Mouse (Mus musculus): ENCODE data around the gene Fbxl14. TPM values are rescaled to one million over a fixed set of nuclear protein-coding genes. Genes with fewer than 3 reads are reported as not detected.
"Not testable (repeated sequence)": the region's sequence is repeated elsewhere in the genome, so short reads cannot be mapped to it uniquely, and the experiment has no call there.

Gene Fbxl14
- 3.9 and 4.3 TPM in 2 replicates for polyA plus RNA-seq (2015; fragmentation: Nextera tagmentation; extraction: Ambion mirVana)

- Histone ChIP-seq H3K9ac (ENCODE audit: low read length) (peak within 1 kb of the TSS; percentile 97), H3K4me3 (replicated peaks; ENCODE audit: low read length) (peak within 1 kb of the TSS; percentile 68), H3K27ac (ENCODE audit: low read length) (peak within 1 kb of the TSS; percentile 98), H3K36me3 (ENCODE audit: control insufficient read depth, insufficient read depth, low read length) (no peaks in the 10 kb centered on the region), H3K4me2 (ENCODE audit: low read depth, low read length) (peak within 1 kb of the TSS; percentile 97), H3K27me3 (ENCODE audit: control insufficient read depth, insufficient read depth, low read length) (no peaks in the 10 kb centered on the region), H3K4me1 (ENCODE audit: control insufficient read depth, insufficient read depth, low read length) (peaks cover 34% of the 10 kb centered on the region), H3K9me3 (replicated peaks; ENCODE audit: control insufficient read depth, low read length) (no peaks in the 10 kb centered on the region)
- ATAC-seq (ENCODE audit: insufficient read depth, low FRiP score) = peak; percentile 87
- WGBS = under 1% methylated on average over 91 of the region's 101 CpGs
Observed at GRCm38 (mm10) chr6:119479343-119479875, at the start of gene Fbxl14. Gene Fbxl14, plus strand, starts transcription at chr6:119479668.

- no peak overlapping the region for H3K4me2 ChIP-seq (ENCODE audit: low read depth, low read length)
- WGBS = 43% methylated on average over 2 of the region's 2 CpGs
- H3K36me3 ChIP-seq (ENCODE audit: control insufficient read depth, insufficient read depth, low read length) = no peaks in the 10 kb centered on the region
- H3K27me3 ChIP-seq (ENCODE audit: control insufficient read depth, insufficient read depth, low read length) = no peaks in the 10 kb centered on the region
- H3K9me3 ChIP-seq (replicated peaks; ENCODE audit: control insufficient read depth, low read length) = no peaks in the 10 kb centered on the region
- H3K4me1 ChIP-seq (ENCODE audit: control insufficient read depth, insufficient read depth, low read length) = no peaks in the 10 kb centered on the region
- no peak overlapping the region for H3K9ac ChIP-seq (ENCODE audit: low read length)
- no peak for ATAC-seq (ENCODE audit: insufficient read depth, low FRiP score)
- H3K4me3 ChIP-seq (replicated peaks; ENCODE audit: low read length) = no peak overlapping the region
- no peak overlapping the region for H3K27ac ChIP-seq (ENCODE audit: low read length)
Observed at GRCm38 (mm10) chr6:119430508-119430907, 49.0 kb upstream of the Fbxl14 start.

- no peaks in the 10 kb centered on the region for H3K27me3 ChIP-seq (ENCODE audit: control insufficient read depth, insufficient read depth, low read length)
- H3K4me2 ChIP-seq (ENCODE audit: low read depth, low read length) = no peak overlapping the region
- H3K36me3 ChIP-seq (ENCODE audit: control insufficient read depth, insufficient read depth, low read length) = no peaks in the 10 kb centered on the region
- H3K27ac ChIP-seq (ENCODE audit: low read length) = no peak overlapping the region
- H3K9me3 ChIP-seq (replicated peaks; ENCODE audit: control insufficient read depth, low read length) = no peaks in the 10 kb centered on the region
- H3K9ac ChIP-seq (ENCODE audit: low read length) = no peak overlapping the region
- ATAC-seq (ENCODE audit: insufficient read depth, low FRiP score) = no peak
- H3K4me3 ChIP-seq (replicated peaks; ENCODE audit: low read length) = no peak overlapping the region
- no peaks in the 10 kb centered on the region for H3K4me1 ChIP-seq (ENCODE audit: control insufficient read depth, insufficient read depth, low read length)
- 64% methylated on average over 6 of the region's 6 CpGs for WGBS
Observed at GRCm38 (mm10) chr6:119431751-119432324, 47.6 kb upstream of the Fbxl14 start.

- no peak for ATAC-seq (ENCODE audit: insufficient read depth, low FRiP score)
- Histone ChIP-seq H3K27ac (ENCODE audit: low read length) (no peak overlapping the region), H3K4me3 (replicated peaks; ENCODE audit: low read length) (no peak overlapping the region), H3K4me1 (ENCODE audit: control insufficient read depth, insufficient read depth, low read length) (no peaks in the 10 kb centered on the region), H3K36me3 (ENCODE audit: control insufficient read depth, insufficient read depth, low read length) (no peaks in the 10 kb centered on the region), H3K27me3 (ENCODE audit: control insufficient read depth, insufficient read depth, low read length) (no peaks in the 10 kb centered on the region), H3K4me2 (ENCODE audit: low read depth, low read length) (no peak overlapping the region), H3K9ac (ENCODE audit: low read length) (no peak overlapping the region), H3K9me3 (replicated peaks; ENCODE audit: control insufficient read depth, low read length) (no peaks in the 10 kb centered on the region)
- WGBS = 66% methylated on average over 4 of the region's 4 CpGs
Observed at GRCm38 (mm10) chr6:119434394-119434793, 45.1 kb upstream of the Fbxl14 start.

GRCm38 (mm10) chr6:119437894-119438761, 41.3 kb upstream of the Fbxl14 start:
- H3K36me3 ChIP-seq (ENCODE audit: control insufficient read depth, insufficient read depth, low read length) = no peaks in the 10 kb centered on the region
- ATAC-seq (ENCODE audit: insufficient read depth, low FRiP score) = no peak
- H3K9ac ChIP-seq (ENCODE audit: low read length) = peak overlapping the region; percentile 26
- 51% methylated on average over 8 of the region's 8 CpGs for WGBS
- H3K4me3 ChIP-seq (replicated peaks; ENCODE audit: low read length) = no peak overlapping the region
- no peaks in the 10 kb centered on the region for H3K4me1 ChIP-seq (ENCODE audit: control insufficient read depth, insufficient read depth, low read length)
- no peaks in the 10 kb centered on the region for H3K9me3 ChIP-seq (replicated peaks; ENCODE audit: control insufficient read depth, low read length)
- H3K27ac ChIP-seq (ENCODE audit: low read length) = no peak overlapping the region
- no peaks in the 10 kb centered on the region for H3K27me3 ChIP-seq (ENCODE audit: control insufficient read depth, insufficient read depth, low read length)
- no peak overlapping the region for H3K4me2 ChIP-seq (ENCODE audit: low read depth, low read length)

- H3K9ac ChIP-seq (ENCODE audit: low read length); H3K4me1 ChIP-seq (ENCODE audit: control insufficient read depth, insufficient read depth, low read length); H3K4me2 ChIP-seq (ENCODE audit: low read depth, low read length); H3K27me3 ChIP-seq (ENCODE audit: control insufficient read depth, insufficient read depth, low read length); H3K9me3 ChIP-seq (replicated peaks; ENCODE audit: control insufficient read depth, low read length); ATAC-seq (ENCODE audit: insufficient read depth, low FRiP score); H3K36me3 ChIP-seq (ENCODE audit: control insufficient read depth, insufficient read depth, low read length); H3K4me3 ChIP-seq (replicated peaks; ENCODE audit: low read length); H3K27ac ChIP-seq (ENCODE audit: low read length): not testable (repeated sequence)
- 82% methylated on average over 5 of the region's 5 CpGs for WGBS
Observed at GRCm38 (mm10) chr6:119442729-119443128, 36.7 kb upstream of the Fbxl14 start.

GRCm38 (mm10) chr6:119443742-119444645, 35.5 kb upstream of the Fbxl14 start:
- H3K9ac ChIP-seq (ENCODE audit: low read length) = no peak overlapping the region
- no peaks in the 10 kb centered on the region for H3K9me3 ChIP-seq (replicated peaks; ENCODE audit: control insufficient read depth, low read length)
- H3K4me3 ChIP-seq (replicated peaks; ENCODE audit: low read length) = peak overlapping the region; percentile 19

GRCm38 (mm10) chr6:119445671-119446607, 33.5 kb upstream of the Fbxl14 start:
- no peak overlapping the region for H3K4me2 ChIP-seq (ENCODE audit: low read depth, low read length)
- 68% methylated on average over 11 of the region's 11 CpGs for WGBS
- no peaks in the 10 kb centered on the region for H3K36me3 ChIP-seq (ENCODE audit: control insufficient read depth, insufficient read depth, low read length)
- no peak overlapping the region for H3K9ac ChIP-seq (ENCODE audit: low read length)
- H3K27me3 ChIP-seq (ENCODE audit: control insufficient read depth, insufficient read depth, low read length) = no peaks in the 10 kb centered on the region
- peaks cover 5% of the 10 kb centered on the region; the same call in 1 of the 2 replicates for H3K4me1 ChIP-seq (ENCODE audit: control insufficient read depth, insufficient read depth, low read length)
- H3K27ac ChIP-seq (ENCODE audit: low read length) = no peak overlapping the region
- H3K9me3 ChIP-seq (replicated peaks; ENCODE audit: control insufficient read depth, low read length) = no peaks in the 10 kb centered on the region
- H3K4me3 ChIP-seq (replicated peaks; ENCODE audit: low read length) = no peak overlapping the region
- no peak for ATAC-seq (ENCODE audit: insufficient read depth, low FRiP score)

More at GRCm38 (mm10) chr6:119443742-119444645, 35.5 kb upstream of the Fbxl14 start:
- Histone ChIP-seq H3K27ac (ENCODE audit: low read length) (peak overlapping the region; percentile 77), H3K27me3 (ENCODE audit: control insufficient read depth, insufficient read depth, low read length) (no peaks in the 10 kb centered on the region), H3K4me1 (ENCODE audit: control insufficient read depth, insufficient read depth, low read length) (peaks cover 5% of the 10 kb centered on the region; the same call in 1 of the 2 replicates), H3K36me3 (ENCODE audit: control insufficient read depth, insufficient read depth, low read length) (no peaks in the 10 kb centered on the region), H3K4me2 (ENCODE audit: low read depth, low read length) (peak overlapping the region; percentile 50)
- ATAC-seq (ENCODE audit: insufficient read depth, low FRiP score) = peak; percentile 66; the same call in 1 of the 2 replicates
- 24% methylated on average over 12 of the region's 12 CpGs for WGBS
